30 mouse cellular contexts compared by ENCODE assay signal in genomic region chr11:80719014-80719413, GRCm38 (mm10).
DNase-seq lines count a peak whose midpoint lies in the region; ATAC-seq and TF ChIP-seq lines count a peak whose summit lies in the region.
"Had no signal": no experiment of that assay in that cellular context is flagged by ENCODE, and none has a peak within 500 bp of the region (broad histone marks: within the 10 kb centered on the region; RNA-seq: fewer than 3 reads in every experiment).

No protein-coding gene starts in this region.

- no peak overlapping the region for H3K9ac ChIP-seq in embryonic facial prominence, embryonic 11.5 days (replicated peaks; ENCODE audit: low read length)
- no peak overlapping the region for H3K9ac ChIP-seq in lung, postnatal 0 days (replicated peaks; ENCODE audit: low read depth)
- H3K9ac ChIP-seq: heart, embryonic 12.5 days; limb, embryonic 12.5 days; liver, embryonic 15.5 days; lung, embryonic 15.5 days had no signal

- H3K4me2 ChIP-seq in embryonic facial prominence, embryonic 11.5 days (ENCODE audit: low read depth, low read length): no peak overlapping the region
- H3K4me2 ChIP-seq in lung, postnatal 0 days (replicated peaks; ENCODE audit: low read depth, low read length): no peak overlapping the region
- H3K4me2 ChIP-seq: heart, embryonic 12.5 days; limb, embryonic 12.5 days; liver, embryonic 15.5 days; lung, embryonic 15.5 days had no signal

- TF ChIP-seq EP300 in lung, postnatal 0 days (IDR thresholded peaks at IDR 0.05): peak; percentile 48; the same call in 1 of the 2 replicates

- no peak overlapping the region for H3K27ac ChIP-seq in embryonic facial prominence, embryonic 11.5 days (replicated peaks; ENCODE audit: low read depth, low read length)
- H3K27ac ChIP-seq in embryonic facial prominence, embryonic 10.5 days (replicated peaks): no peak overlapping the region
- H3K27ac ChIP-seq in lung, postnatal 0 days (ENCODE audit: low read length): no peak overlapping the region
- H3K27ac ChIP-seq: limb, embryonic 12.5 days; liver, embryonic 15.5 days; lung, embryonic 15.5 days had no signal

- H3K36me3 ChIP-seq in embryonic facial prominence, embryonic 11.5 days (replicated peaks; ENCODE audit: control insufficient read depth, insufficient read depth, low read depth, low read length): no peaks in the 10 kb centered on the region
- H3K36me3 ChIP-seq in embryonic facial prominence, embryonic 10.5 days (replicated peaks): no peaks in the 10 kb centered on the region
- no peaks in the 10 kb centered on the region for H3K36me3 ChIP-seq in lung, postnatal 0 days (ENCODE audit: insufficient read depth, low read length)
- H3K36me3 ChIP-seq in splenic B cell, adult 2 months (ENCODE audit: control insufficient read depth, insufficient read depth, low read length, poor library complexity, severe bottlenecking): no peaks in the 10 kb centered on the region
- H3K36me3 ChIP-seq: heart, embryonic 12.5 days; limb, embryonic 12.5 days; liver, embryonic 15.5 days; lung, embryonic 15.5 days had no signal

- H3K9me3 ChIP-seq in embryonic facial prominence, embryonic 11.5 days (replicated peaks; ENCODE audit: control insufficient read depth, low read length): no peaks in the 10 kb centered on the region
- no peaks in the 10 kb centered on the region for H3K9me3 ChIP-seq in embryonic facial prominence, embryonic 10.5 days
- H3K9me3 ChIP-seq in lung, postnatal 0 days (ENCODE audit: low read length): no peaks in the 10 kb centered on the region
- H3K9me3 ChIP-seq: heart, embryonic 12.5 days; limb, embryonic 12.5 days; liver, embryonic 15.5 days; lung, embryonic 15.5 days had no signal

- no peaks in the 10 kb centered on the region for H3K4me1 ChIP-seq in embryonic facial prominence, embryonic 11.5 days (ENCODE audit: control insufficient read depth, insufficient read depth, low read length)
- peaks cover 9% of the 10 kb centered on the region; the same call in 1 of the 2 replicates for H3K4me1 ChIP-seq in embryonic facial prominence, embryonic 10.5 days
- 0 out of 2 replicates have a peak, but pooled peaks cover 5% of the 10 kb centered on the region for H3K4me1 ChIP-seq in lung, postnatal 0 days (ENCODE audit: insufficient read depth, low read depth, low read length)
- peaks cover 29% of the 10 kb centered on the region for H3K4me1 ChIP-seq in lung, adult 2 months (ENCODE audit: control insufficient read depth, insufficient read depth, low read length)
- H3K4me1 ChIP-seq: limb, embryonic 12.5 days; liver, embryonic 15.5 days had no signal

- ATAC-seq in embryonic facial prominence, embryonic 11.5 days (replicated peaks; ENCODE audit: insufficient number of reproducible peaks, low FRiP score, low TSS enrichment, low read depth): no peak
- no peak; the same call in 1 of the 2 replicates for ATAC-seq in lung, postnatal 0 days
- peak; percentile 56 to 64; a peak in 3 of 4 replicates for ATAC-seq in hematopoietic stem cell, adult 5-6 weeks (replicated peaks in 1 of 2; ENCODE audit: insufficient read depth in 1 of 2, low FRiP score in 2 of 2, low TSS enrichment in 1 of 2, low read depth in 1 of 2, poor library complexity in 2 of 2, severe bottlenecking in 2 of 2)
- ATAC-seq: forebrain, embryonic 16.5 days; hindbrain, embryonic 16.5 days had no signal

- H3K27me3 ChIP-seq in embryonic facial prominence, embryonic 11.5 days (ENCODE audit: control insufficient read depth, insufficient read depth, low read length): no peaks in the 10 kb centered on the region
- H3K27me3 ChIP-seq in embryonic facial prominence, embryonic 10.5 days (replicated peaks; ENCODE audit: low read depth, poor library complexity, severe bottlenecking): no peaks in the 10 kb centered on the region
- H3K27me3 ChIP-seq in lung, postnatal 0 days (replicated peaks; ENCODE audit: insufficient read depth, low read length): no peaks in the 10 kb centered on the region
- H3K27me3 ChIP-seq in splenic B cell, adult 2 months (ENCODE audit: control insufficient read depth, insufficient read depth, low read length, poor library complexity, severe bottlenecking): no peaks in the 10 kb centered on the region
- H3K27me3 ChIP-seq: heart, embryonic 12.5 days; limb, embryonic 12.5 days; liver, embryonic 15.5 days; lung, embryonic 15.5 days had no signal

- TF ChIP-seq CTCF in lung, postnatal 0 days (IDR thresholded peaks at IDR 0.05): no peak
- no peak for TF ChIP-seq CTCF in lung, adult 2 months (IDR thresholded peaks at IDR 0.05; ENCODE audit: insufficient read depth, low read length)

- peak; percentile 4 for DNase-seq in embryonic facial prominence, embryonic 11.5 days (ENCODE audit: low spot score)
- no peak for DNase-seq in embryonic facial prominence, embryonic 10.5 days (ENCODE audit: low spot score)
- peak; percentile 46 for DNase-seq in lung, postnatal 0 days (ENCODE audit: low spot score)
- no peak for DNase-seq in lung, adult 2 months
- DNase-seq in splenic B cell, adult 2 months (ENCODE audit: low read depth, low spot score): peak; percentile 57
- no peak for DNase-seq in spleen, adult 18-20 months
- DNase-seq in spleen, postnatal 4 days (ENCODE audit: low spot score in 2 of 2): no peak
- DNase-seq: adrenal gland, adult 2 months; adrenal gland, postnatal 36 days; cerebellum, adult 8-10 months; cerebellum, postnatal 25 days; embryo, embryonic 11 days; gastrocnemius, postnatal 14 days; heart, adult 18-20 months; kidney, adult 9 months; kidney, postnatal 10 days; layer of hippocampus, postnatal 36 days; lung, postnatal 36 days; midbrain, embryonic 14.5 days; retina, postnatal 1 day; right cerebral cortex, postnatal 14 days; thymus, postnatal 4 days had no signal

- TF ChIP-seq POLR2A in lung, adult 2 months (IDR thresholded peaks at IDR 0.05; ENCODE audit: borderline replicate concordance, extremely low read depth, low read depth, low read length): no peak

- WGBS in embryonic facial prominence, embryonic 11.5 days: 54% methylated on average over 1 of the region's 1 CpGs
- WGBS in embryonic facial prominence, embryonic 10.5 days: 48% methylated on average over 1 of the region's 1 CpGs
- WGBS in lung, postnatal 0 days: 13% methylated on average over 1 of the region's 1 CpGs
- WGBS in lung, adult 2 months: 18% methylated on average over 1 of the region's 1 CpGs

- no peak overlapping the region for H3K4me3 ChIP-seq in embryonic facial prominence, embryonic 11.5 days (ENCODE audit: low read depth, low read length)
- no peak overlapping the region for H3K4me3 ChIP-seq in embryonic facial prominence, embryonic 10.5 days
- H3K4me3 ChIP-seq in lung, postnatal 0 days (ENCODE audit: low read depth, low read length): no peak overlapping the region
- H3K4me3 ChIP-seq in lung, adult 2 months (replicated peaks; ENCODE audit: extremely low read depth, low read depth, low read length): no peak overlapping the region
- H3K4me3 ChIP-seq: erythroblast, embryonic 14.5 days; heart, embryonic 12.5 days; limb, embryonic 12.5 days; liver, embryonic 15.5 days; lung, embryonic 15.5 days had no signal

Comparison
In these comparisons a context has a peak if more than half of its experiments do, and no peak if none do; other contexts are left out.
1. DNase-seq: peak in embryonic facial prominence, embryonic 11.5 days (single experiment), lung, postnatal 0 days (single experiment) and splenic B cell, adult 2 months (single experiment); none in embryonic facial prominence, embryonic 10.5 days (single experiment), lung, adult 2 months (single experiment), spleen, adult 18-20 months (0 of 2) and spleen, postnatal 4 days (0 of 2).
2. ATAC-seq: peak in hematopoietic stem cell, adult 5-6 weeks (2 of 2); none in embryonic facial prominence, embryonic 11.5 days (single experiment) and lung, postnatal 0 days (single experiment).